Mouse (Mus musculus) E14TG2a.4 (cell line): Measurements from ENCODE around the gene Prkce.

Experiments used
- H3K27me3 ChIP-seq: 2 replicates; pipeline ENCODE4 v1.6.1; 2014; ENCODE audit warnings: low read length, control low read depth; ENCODE audit not compliant: insufficient read depth
- H3K36me3 ChIP-seq: 2 replicates; pipeline ENCODE4 v1.6.1; 2014; ENCODE audit warnings: low read length, control low read depth; ENCODE audit not compliant: insufficient read depth
- H3K4me1 ChIP-seq: replicated peaks from 2 replicates; pipeline ENCODE4 v1.6.1; 2014; ENCODE audit warnings: low read depth, low read length, control low read depth
- H3K4me3 ChIP-seq: replicated peaks from 2 replicates; pipeline ENCODE4 v1.5.1; 2014; ENCODE audit warnings: mild to moderate bottlenecking, low read length
- H3K9me3 ChIP-seq: 2 replicates; pipeline ENCODE4 v1.6.1; 2014; ENCODE audit warnings: low read length, control low read depth
- CTCF ChIP-seq: conservative IDR thresholded peaks from 2 replicates; pipeline ENCODE4 v1.5.1; 2014; ENCODE audit warnings: low read length
- NANOG ChIP-seq: IDR thresholded peaks from 2 replicates; pipeline ENCODE4 v1.6.1; 2014; ENCODE audit warnings: borderline replicate concordance, low read length, mixed read lengths
- POU5F1 ChIP-seq: IDR thresholded peaks from 2 replicates; pipeline ENCODE4 v1.6.1; 2014; ENCODE audit warnings: low read length, borderline replicate concordance

Prkce gene

GRCm38 (mm10) chr17:86415989-86416388 lies 248.4 kb downstream of the Prkce start:
- Histone ChIP-seq H3K4me3 (no peak overlapping the region), H3K9me3 (peaks cover 8% of the 10 kb centered on the region; the same call in 1 of the 2 replicates), H3K27me3 (peaks cover 16% of the 10 kb centered on the region), H3K36me3 (no peaks in the 10 kb centered on the region), H3K4me1 (0 out of 2 replicates have a peak, but pooled peaks cover 7% of the 10 kb centered on the region)
- TF ChIP-seq CTCF (no peak), NANOG (no peak), POU5F1 (no peak)

GRCm38 (mm10) chr17:86418334-86418733 lies 250.7 kb downstream of the Prkce start:
- Histone ChIP-seq H3K4me3 (no peak overlapping the region), H3K36me3 (no peaks in the 10 kb centered on the region), H3K4me1 (0 out of 2 replicates have a peak, but pooled peaks cover 4% of the 10 kb centered on the region), H3K27me3 (peaks cover 16% of the 10 kb centered on the region), H3K9me3 (peaks cover 8% of the 10 kb centered on the region; the same call in 1 of the 2 replicates)
- no peak for TF ChIP-seq CTCF
- TF ChIP-seq NANOG: no peak
- no peak for TF ChIP-seq POU5F1

GRCm38 (mm10) chr17:86419199-86419598 lies 251.6 kb downstream of the Prkce start:
- Histone ChIP-seq H3K4me1 (0 out of 2 replicates have a peak, but pooled peaks cover 4% of the 10 kb centered on the region), H3K36me3 (no peaks in the 10 kb centered on the region), H3K4me3 (no peak overlapping the region), H3K9me3 (peaks cover 8% of the 10 kb centered on the region; the same call in 1 of the 2 replicates), H3K27me3 (peaks cover 16% of the 10 kb centered on the region)
- TF ChIP-seq NANOG (no peak), CTCF (no peak), POU5F1 (no peak)

GRCm38 (mm10) chr17:86420646-86421338 lies 253.2 kb downstream of the Prkce start:
- Histone ChIP-seq H3K4me3 (no peak overlapping the region), H3K27me3 (peaks cover 16% of the 10 kb centered on the region), H3K4me1 (0 out of 2 replicates have a peak, but pooled peaks cover 4% of the 10 kb centered on the region), H3K36me3 (no peaks in the 10 kb centered on the region), H3K9me3 (peaks cover 8% of the 10 kb centered on the region; the same call in 1 of the 2 replicates)
- no peak for TF ChIP-seq NANOG
- no peak for TF ChIP-seq POU5F1
- no peak for TF ChIP-seq CTCF

GRCm38 (mm10) chr17:86422023-86422422 lies 254.4 kb downstream of the Prkce start:
- Histone ChIP-seq H3K4me3 (no peak overlapping the region), H3K9me3 (peaks cover 8% of the 10 kb centered on the region; the same call in 1 of the 2 replicates), H3K4me1 (0 out of 2 replicates have a peak, but pooled peaks cover 4% of the 10 kb centered on the region), H3K27me3 (peaks cover 16% of the 10 kb centered on the region), H3K36me3 (no peaks in the 10 kb centered on the region)
- TF ChIP-seq POU5F1 (no peak), CTCF (no peak), NANOG (no peak)

GRCm38 (mm10) chr17:86429877-86430276 lies 262.3 kb downstream of the Prkce start:
- Histone ChIP-seq H3K36me3 (no peaks in the 10 kb centered on the region), H3K9me3 (peaks cover 29% of the 10 kb centered on the region), H3K4me3 (no peak overlapping the region), H3K4me1 (peaks cover 3% of the 10 kb centered on the region), H3K27me3 (no peaks in the 10 kb centered on the region)
- TF ChIP-seq CTCF: no peak
- TF ChIP-seq POU5F1: no peak
- no peak for TF ChIP-seq NANOG

GRCm38 (mm10) chr17:86433117-86433516 lies 265.5 kb downstream of the Prkce start:
- peaks cover 16% of the 10 kb centered on the region for H3K4me1 ChIP-seq
- no peaks in the 10 kb centered on the region for H3K27me3 ChIP-seq
- H3K4me3 ChIP-seq: no peak overlapping the region
- peaks cover 29% of the 10 kb centered on the region for H3K9me3 ChIP-seq
- TF ChIP-seq NANOG: no peak
- no peak for TF ChIP-seq POU5F1
- no peak for TF ChIP-seq CTCF
- H3K36me3 ChIP-seq: no peaks in the 10 kb centered on the region

- Histone ChIP-seq H3K4me3 (no peak overlapping the region), H3K9me3 (peaks cover 29% of the 10 kb centered on the region), H3K4me1 (peaks cover 16% of the 10 kb centered on the region), H3K27me3 (no peaks in the 10 kb centered on the region), H3K36me3 (no peaks in the 10 kb centered on the region)
- TF ChIP-seq CTCF (no peak), POU5F1 (no peak)
Measured at GRCm38 (mm10) chr17:86433813-86434212, 266.2 kb downstream of the Prkce start.

- no peaks in the 10 kb centered on the region for H3K27me3 ChIP-seq
- H3K4me1 ChIP-seq: peaks cover 16% of the 10 kb centered on the region
- TF ChIP-seq CTCF: no peak
- TF ChIP-seq POU5F1: no peak
- TF ChIP-seq NANOG: no peak
- no peaks in the 10 kb centered on the region for H3K36me3 ChIP-seq
- H3K9me3 ChIP-seq: peaks cover 29% of the 10 kb centered on the region
- no peak overlapping the region for H3K4me3 ChIP-seq
Measured at GRCm38 (mm10) chr17:86434781-86435180, 267.2 kb downstream of the Prkce start.
